Mouse (Mus musculus): Measurements from ENCODE around the gene Rhou.

Rhou gene

GRCm38 (mm10) chr8:123696167-123696566 lies 42.4 kb downstream of the Rhou start:
- DNase-seq (ENCODE audit: low read depth), result no peak

GRCm38 (mm10) chr8:123697329-123697728 lies 43.6 kb downstream of the Rhou start:
- peak; percentile 37 for DNase-seq (ENCODE audit: low read depth)

GRCm38 (mm10) chr8:123700399-123701070 lies 46.8 kb downstream of the Rhou start:
- no peak for DNase-seq (ENCODE audit: low read depth)

GRCm38 (mm10) chr8:123701952-123702587 lies 48.3 kb downstream of the Rhou start:
- no peak for DNase-seq (ENCODE audit: low read depth)

GRCm38 (mm10) chr8:123705376-123705775 lies 51.6 kb downstream of the Rhou start:
- DNase-seq (ENCODE audit: low read depth), result no peak

- no peak for DNase-seq (ENCODE audit: low read depth)
Observed at GRCm38 (mm10) chr8:123707137-123707536, 53.4 kb downstream of the Rhou start.

GRCm38 (mm10) chr8:123708729-123709128 lies 55.0 kb downstream of the Rhou start:
- no peak for DNase-seq (ENCODE audit: low read depth)

GRCm38 (mm10) chr8:123710335-123710734 lies 56.6 kb downstream of the Rhou start:
- no peak for DNase-seq (ENCODE audit: low read depth)

Measured in 416B (cell line).